In the genomic region with DNA sequence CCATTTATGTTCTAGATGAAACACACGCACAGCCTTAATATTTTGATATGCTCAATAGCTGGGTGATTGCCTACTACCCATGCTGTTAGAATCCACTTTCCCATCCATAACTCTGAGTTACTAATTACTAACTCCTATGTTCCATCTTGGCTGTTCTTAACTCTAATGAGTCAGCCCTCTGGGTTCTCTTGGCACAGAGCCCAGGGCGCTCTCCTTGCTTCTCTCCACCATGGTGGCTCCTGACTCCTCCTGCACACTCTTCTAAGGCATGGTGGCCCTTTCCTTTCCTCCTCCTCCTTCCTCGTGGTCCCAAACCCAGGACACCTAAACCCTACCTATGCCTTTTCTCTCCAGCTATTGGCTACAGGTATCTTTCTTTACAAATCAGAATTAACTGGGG, we compare ENCODE assay signal across 17 mouse cellular contexts.
DNase-seq lines count a peak whose midpoint lies in the region; ATAC-seq lines count a peak whose summit lies in the region.
"Had no signal": no experiment of that assay in that cellular context is flagged by ENCODE, and none has a peak within 500 bp of the region (broad histone marks: within the 10 kb centered on the region; RNA-seq: fewer than 3 reads in every experiment).

No protein-coding gene starts in this region.

- ATAC-seq in heart, embryonic 11.5 days (replicated peaks; ENCODE audit: insufficient number of reproducible peaks, low FRiP score, low TSS enrichment): no peak
- no peak for ATAC-seq in liver, embryonic 12.5 days
- ATAC-seq: forebrain, embryonic 16.5 days; hindbrain, postnatal 0 days had no signal

- H3K27me3 ChIP-seq in heart, embryonic 11.5 days (ENCODE audit: control insufficient read depth, insufficient read depth, low read length): no peaks in the 10 kb centered on the region
- H3K27me3 ChIP-seq in liver, embryonic 12.5 days (replicated peaks): no peaks in the 10 kb centered on the region
- H3K27me3 ChIP-seq: limb, embryonic 15.5 days; lung, embryonic 15.5 days; megakaryocyte, embryonic 14.5 days had no signal

- H3K4me1 ChIP-seq in heart, embryonic 11.5 days (ENCODE audit: control insufficient read depth, insufficient read depth, low read length): no peaks in the 10 kb centered on the region
- H3K4me1 ChIP-seq in liver, embryonic 12.5 days: no peaks in the 10 kb centered on the region
- H3K4me1 ChIP-seq: limb, embryonic 15.5 days; lung, embryonic 15.5 days; megakaryocyte, embryonic 14.5 days had no signal

- intact Hi-C loops in heart, postnatal 10 days (cut with DNase I): no loop called here

- H3K4me3 ChIP-seq in heart, embryonic 11.5 days (ENCODE audit: low read depth, low read length): no peak overlapping the region
- H3K4me3 ChIP-seq in liver, embryonic 12.5 days: no peak overlapping the region
- H3K4me3 ChIP-seq: left cerebral cortex, adult 2 months; limb, embryonic 15.5 days; lung, embryonic 15.5 days; megakaryocyte, embryonic 14.5 days had no signal

- H3K36me3 ChIP-seq in heart, embryonic 11.5 days (ENCODE audit: control insufficient read depth, insufficient read depth, low read length): no peaks in the 10 kb centered on the region
- H3K36me3 ChIP-seq in liver, embryonic 12.5 days: no peaks in the 10 kb centered on the region
- H3K36me3 ChIP-seq: limb, embryonic 15.5 days; lung, embryonic 15.5 days had no signal

- H3K27ac ChIP-seq in heart, embryonic 11.5 days (ENCODE audit: low read depth, low read length): no peak overlapping the region
- H3K27ac ChIP-seq in liver, embryonic 12.5 days: no peak overlapping the region
- H3K27ac ChIP-seq: hindbrain, postnatal 0 days; left cerebral cortex, adult 2 months; limb, embryonic 15.5 days; lung, embryonic 15.5 days had no signal

- DNase-seq in heart, postnatal 10 days: peak; percentile 8 to 14
- peak; percentile 3 for DNase-seq in lung, postnatal 10 days
- DNase-seq in lung, postnatal 25 days (ENCODE audit: low spot score): no peak
- DNase-seq in NIH3T3 (ENCODE audit: low read depth): peak; percentile 61
- peak; percentile 79 to 86 for DNase-seq in adrenal gland, postnatal 36 days
- no peak for DNase-seq in right cerebral cortex, postnatal 25 days
- DNase-seq: cerebellum, adult 11-12 months; gastrocnemius, postnatal 25 days; thymus, postnatal 14 days had no signal

- 79% methylated on average over 3 of the region's 3 CpGs for WGBS in heart, embryonic 11.5 days (ENCODE audit: insufficient replicate concordance)
- WGBS in liver, embryonic 12.5 days (ENCODE audit: insufficient replicate concordance): 70% methylated on average over 3 of the region's 3 CpGs

- H3K9me3 ChIP-seq in heart, embryonic 11.5 days (replicated peaks; ENCODE audit: control insufficient read depth, low read length): no peaks in the 10 kb centered on the region
- no peaks in the 10 kb centered on the region for H3K9me3 ChIP-seq in liver, embryonic 12.5 days (replicated peaks)
- H3K9me3 ChIP-seq: limb, embryonic 15.5 days; lung, embryonic 15.5 days; megakaryocyte, embryonic 14.5 days had no signal

- no peak overlapping the region for H3K9ac ChIP-seq in heart, embryonic 11.5 days (ENCODE audit: low read depth, low read length)
- H3K9ac ChIP-seq in liver, embryonic 12.5 days: no peak overlapping the region
- H3K9ac ChIP-seq: limb, embryonic 15.5 days; lung, embryonic 15.5 days had no signal

- no peak overlapping the region for H3K4me2 ChIP-seq in heart, embryonic 11.5 days
- no peak overlapping the region for H3K4me2 ChIP-seq in liver, embryonic 12.5 days
- H3K4me2 ChIP-seq: limb, embryonic 15.5 days; lung, embryonic 15.5 days had no signal

Comparison
In these comparisons a context has a peak if more than half of its experiments do, and no peak if none do; other contexts are left out.
1. DNase-seq: peak in heart, postnatal 10 days (2 of 2), lung, postnatal 10 days (single experiment), NIH3T3 (single experiment) and adrenal gland, postnatal 36 days (2 of 2); none in lung, postnatal 25 days (single experiment) and right cerebral cortex, postnatal 25 days (single experiment).